Mouse (Mus musculus): ENCODE measurements around the gene Smco3.

- no peak for TF ChIP-seq CTCF (IDR thresholded peaks at IDR 0.05; ENCODE audit: insufficient read depth, low read depth, low read length)
- no peak for TF ChIP-seq POLR2A (IDR thresholded peaks at IDR 0.05; ENCODE audit: insufficient read depth, low read depth, low read length)
These were observed 41.3 kb downstream of the Smco3 start for GRCm38 (mm10) chr6:136793831-136794525.
